Mouse (Mus musculus) MN1 (cell line): ENCODE data around the gene Zcchc24.

Source experiments
- DNase-seq: peaks from one replicate; pipeline ENCODE4 v3.0.0-alpha.2; 2016; ENCODE audit warnings: low spot score

The Zcchc24 gene

GRCm38 (mm10) chr14:25718471-25718870, 50.4 kb downstream of the Zcchc24 start:
- DNase-seq = no peak

DNA sequence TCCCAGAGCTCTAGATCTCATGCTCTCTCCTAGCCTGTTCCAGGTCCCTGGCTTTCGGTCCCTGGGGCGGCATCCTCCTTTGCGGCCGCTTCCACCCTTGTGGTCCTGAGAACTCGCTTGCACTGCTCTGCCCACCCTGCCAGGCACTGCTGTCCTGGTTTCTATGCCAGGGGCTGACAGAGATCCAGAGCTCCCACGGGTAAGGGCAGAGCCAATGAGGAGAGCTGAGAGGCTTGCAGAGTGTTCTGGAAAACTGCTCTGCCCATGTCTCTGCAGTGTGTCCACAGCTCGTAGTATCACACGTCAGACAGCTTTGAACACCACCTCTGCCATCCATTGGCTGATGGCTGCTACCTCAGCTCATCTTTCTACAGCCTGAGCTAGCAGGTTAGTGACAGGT, 51.1 kb downstream of the Zcchc24 start:
- DNase-seq = no peak

DNA sequence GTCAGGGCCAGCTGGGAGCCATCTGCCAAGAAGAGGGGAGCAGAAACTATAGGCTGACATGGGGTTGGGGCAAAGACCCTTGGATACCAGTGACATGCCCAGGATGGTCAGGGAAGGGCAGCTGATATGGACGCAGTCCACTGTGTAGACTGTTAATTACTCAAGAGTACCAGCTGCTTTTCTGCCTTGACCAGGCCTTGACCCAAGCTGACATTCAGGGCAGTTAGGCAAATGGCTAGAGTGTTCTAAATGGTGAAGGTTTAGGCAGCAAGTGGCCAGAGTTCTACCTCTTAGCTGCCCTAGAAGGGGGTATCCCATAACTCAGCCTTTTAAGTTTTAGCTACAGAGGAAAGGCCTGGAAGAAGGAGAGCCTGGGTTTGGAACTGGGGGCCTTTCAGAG, 52.3 kb downstream of the Zcchc24 start:
- no peak for DNase-seq

GRCm38 (mm10) chr14:25713443-25713842, 55.4 kb downstream of the Zcchc24 start:
- peak; percentile 69 for DNase-seq

DNA sequence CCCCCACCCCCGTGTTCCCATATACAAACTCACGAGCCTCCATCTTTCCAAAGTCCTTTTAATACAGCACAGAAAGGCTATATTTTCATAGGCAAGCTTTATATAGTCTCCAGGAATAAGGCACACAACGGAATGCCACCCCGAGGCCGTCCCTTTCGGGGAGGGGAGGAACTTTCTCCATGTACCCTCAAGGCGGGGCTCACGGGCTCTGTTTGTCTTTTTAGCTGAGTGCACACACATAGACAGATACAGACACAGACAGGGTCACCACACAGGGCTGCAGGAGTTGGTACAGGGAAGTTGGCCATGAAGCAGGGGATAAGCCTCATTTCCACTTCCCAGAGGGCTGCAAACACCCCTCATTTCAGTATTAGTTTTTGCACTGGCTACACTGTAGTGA, 57.2 kb downstream of the Zcchc24 start:
- no peak for DNase-seq

DNA sequence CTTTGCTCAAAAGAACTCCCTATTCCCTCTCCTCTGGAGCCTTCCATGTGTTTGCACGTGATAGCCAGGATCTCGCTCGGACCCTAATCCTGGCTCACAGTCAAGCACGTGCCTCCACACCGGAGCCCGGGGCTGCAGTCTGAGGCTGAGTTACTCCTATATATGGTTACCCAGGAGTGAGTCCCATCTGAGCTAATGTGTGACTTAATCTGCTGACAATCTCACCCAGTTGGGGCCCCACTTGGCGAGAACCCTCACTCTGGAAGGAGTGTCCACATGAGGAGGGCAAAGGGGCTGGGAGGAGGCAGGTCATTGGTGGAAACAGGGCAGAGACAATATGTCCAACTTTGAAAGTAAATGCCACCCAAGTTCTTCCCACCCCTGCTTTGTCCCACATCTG, 57.7 kb downstream of the Zcchc24 start:
- DNase-seq = no peak

- no peak for DNase-seq
Observed at GRCm38 (mm10) chr14:25710681-25711080, 58.2 kb downstream of the Zcchc24 start.

GRCm38 (mm10) chr14:25710073-25710472, 58.8 kb downstream of the Zcchc24 start:
- peak; percentile 42 for DNase-seq

DNA sequence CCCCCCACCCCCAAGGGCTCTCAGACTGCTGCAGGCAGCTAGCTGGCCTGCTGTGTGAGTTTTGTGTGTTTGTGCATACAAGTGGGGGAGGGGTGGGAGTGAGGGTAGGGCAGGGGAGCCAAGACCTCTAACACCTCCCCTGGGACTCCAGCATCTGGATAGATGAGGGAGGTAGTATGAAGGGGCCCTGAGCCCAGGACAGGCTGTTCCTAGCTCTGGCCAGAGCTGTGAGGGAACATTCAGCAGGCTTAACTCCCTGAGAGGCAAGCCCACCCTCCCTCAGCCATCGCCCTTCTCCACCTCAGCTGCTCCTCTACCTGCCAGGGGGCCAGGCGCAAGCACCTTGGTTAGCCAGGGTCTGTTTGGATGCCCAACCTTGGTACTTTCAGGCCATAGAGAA, 59.9 kb downstream of the Zcchc24 start:
- no peak for DNase-seq

DNA sequence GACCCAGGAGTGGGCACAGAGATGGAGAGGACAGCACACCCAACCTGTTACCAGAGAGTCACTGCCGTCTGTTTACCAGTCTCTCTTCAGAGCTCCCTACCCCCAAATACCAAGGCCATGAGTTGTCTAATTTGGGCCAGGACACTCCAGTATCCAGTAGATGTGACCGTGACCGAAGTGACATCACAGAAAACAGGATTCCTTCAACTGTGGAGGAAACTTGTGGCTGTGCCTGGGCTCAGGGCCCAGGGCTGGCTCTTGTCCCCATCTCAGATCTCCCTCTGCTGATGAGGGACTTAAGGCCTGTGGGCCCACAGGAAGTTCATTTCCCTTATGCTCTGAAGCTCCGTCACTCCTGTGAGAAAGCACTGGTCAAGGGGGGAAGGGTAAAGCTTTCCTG, 60.4 kb downstream of the Zcchc24 start:
- no peak for DNase-seq

GRCm38 (mm10) chr14:25707691-25708181, 61.1 kb downstream of the Zcchc24 start:
- peak; percentile 59 for DNase-seq

GRCm38 (mm10) chr14:25701986-25702385, 66.9 kb downstream of the Zcchc24 start:
- DNase-seq = peak; percentile 62

DNA sequence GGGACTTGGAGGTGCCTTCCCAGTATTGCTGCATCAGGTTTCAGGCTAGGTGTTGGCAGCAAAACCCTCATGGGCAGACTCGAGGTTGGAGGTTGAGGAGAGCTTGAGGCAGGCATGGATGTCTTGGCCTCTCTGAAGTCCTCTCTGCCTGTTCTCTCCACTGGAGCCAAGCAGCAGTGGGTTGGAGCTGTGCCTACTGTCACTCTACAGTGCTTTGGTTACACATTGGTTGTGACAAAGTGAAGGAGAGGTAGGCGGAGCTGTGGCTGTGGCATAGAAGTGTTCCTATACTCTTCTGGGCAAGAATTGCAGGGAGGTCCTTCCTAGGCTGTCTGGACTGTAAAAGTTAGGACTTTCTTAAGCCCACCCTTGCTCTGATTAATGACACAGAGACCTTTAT, 72.5 kb downstream of the Zcchc24 start:
- DNase-seq = no peak

DNA sequence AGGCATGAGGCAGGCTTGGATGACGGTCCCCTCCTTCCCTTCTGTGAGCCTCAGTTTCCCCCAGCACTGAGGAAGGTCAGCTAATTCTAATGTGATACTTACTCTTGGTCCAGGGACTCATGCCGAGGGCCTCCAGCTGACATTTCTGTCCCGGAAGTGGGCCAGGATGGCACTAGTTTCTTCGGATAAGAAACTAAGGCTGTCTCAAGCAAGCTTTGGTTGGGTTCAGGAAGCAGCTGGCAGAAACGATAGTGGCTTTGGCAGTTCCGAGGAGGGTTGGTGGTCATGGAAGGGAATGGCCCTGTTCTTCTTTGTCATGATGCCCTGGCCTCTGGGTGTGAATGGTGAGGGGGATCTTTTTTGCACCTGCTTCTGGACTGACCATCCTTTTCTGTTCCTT, 73.8 kb downstream of the Zcchc24 start:
- DNase-seq = no peak

- peak; percentile 28 for DNase-seq
Observed at GRCm38 (mm10) chr14:25694569-25694897, 74.3 kb downstream of the Zcchc24 start.

GRCm38 (mm10) chr14:25693888-25694568, 74.8 kb downstream of the Zcchc24 start, which contains the start of gene Ppif:
TSS of gene Ppif (plus strand) at chr14:25694154.
- peak; percentile 96 for DNase-seq

DNA sequence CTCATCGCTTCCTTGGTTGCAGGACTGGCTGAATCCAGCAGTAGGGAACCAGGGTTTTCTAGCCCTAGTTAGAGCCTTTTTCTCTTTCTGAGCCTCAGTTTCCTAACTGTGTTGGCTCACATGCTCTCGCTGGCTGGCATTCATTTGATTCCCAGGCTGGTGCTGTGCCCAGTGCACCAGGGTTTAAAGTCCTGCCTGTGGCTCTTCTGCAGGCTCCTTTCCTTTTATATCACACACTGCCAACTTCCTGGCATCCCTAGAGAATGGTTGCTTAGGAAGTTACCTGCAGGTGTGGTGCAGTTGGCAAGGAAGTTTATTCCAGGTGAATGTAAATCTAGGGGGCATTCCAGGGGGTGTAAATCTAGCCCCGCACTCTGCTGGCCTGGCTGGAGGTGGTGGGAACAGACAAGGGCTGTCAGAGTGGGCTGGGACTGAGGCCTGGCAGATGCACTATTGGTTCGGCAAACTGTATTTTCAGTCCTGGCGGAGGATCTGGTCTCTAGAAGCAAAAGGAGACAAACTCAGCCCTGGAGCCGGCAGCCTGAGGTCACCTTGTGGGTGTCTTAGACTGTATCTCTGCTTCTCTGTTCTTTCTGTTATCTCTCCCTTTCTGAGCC, 75.5 kb downstream of the Zcchc24 start:
- no peak for DNase-seq

GRCm38 (mm10) chr14:25686983-25687901, 81.6 kb downstream of the Zcchc24 start:
- no peak for DNase-seq

DNA sequence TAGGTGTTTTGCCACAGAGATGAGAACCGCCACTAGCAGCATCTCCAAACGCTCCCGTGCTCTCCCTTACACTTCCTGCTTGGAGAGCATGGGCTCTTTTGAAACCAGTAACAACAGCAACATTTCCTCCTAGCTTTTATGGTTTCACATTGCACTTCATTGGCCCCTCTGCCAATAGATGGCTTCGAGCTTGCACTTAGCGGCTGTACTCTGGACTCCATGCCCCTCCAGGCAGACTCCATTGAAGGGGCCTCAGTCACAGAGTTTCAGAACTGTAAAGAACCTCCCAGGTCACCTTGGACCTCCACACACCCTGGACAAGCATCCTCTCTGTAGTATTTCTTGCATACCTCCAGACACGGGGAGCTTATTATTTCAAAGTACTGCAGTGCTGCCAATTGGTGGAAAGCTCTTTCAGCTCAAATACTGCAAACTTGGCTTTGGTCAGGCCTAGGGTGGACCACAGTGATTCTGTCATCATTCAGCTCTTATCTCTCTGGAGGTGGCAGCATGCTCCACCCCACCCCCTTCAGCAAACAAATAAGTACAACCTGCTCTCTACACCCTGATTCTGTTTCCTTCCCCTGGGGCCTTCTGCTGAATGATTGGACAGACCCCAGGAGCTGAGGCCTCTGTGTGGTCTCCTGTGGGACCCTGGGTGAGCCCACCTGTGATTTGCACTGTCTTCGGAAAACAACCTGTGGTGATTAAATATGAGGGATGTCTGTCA, 82.5 kb downstream of the Zcchc24 start:
- DNase-seq = no peak

DNA sequence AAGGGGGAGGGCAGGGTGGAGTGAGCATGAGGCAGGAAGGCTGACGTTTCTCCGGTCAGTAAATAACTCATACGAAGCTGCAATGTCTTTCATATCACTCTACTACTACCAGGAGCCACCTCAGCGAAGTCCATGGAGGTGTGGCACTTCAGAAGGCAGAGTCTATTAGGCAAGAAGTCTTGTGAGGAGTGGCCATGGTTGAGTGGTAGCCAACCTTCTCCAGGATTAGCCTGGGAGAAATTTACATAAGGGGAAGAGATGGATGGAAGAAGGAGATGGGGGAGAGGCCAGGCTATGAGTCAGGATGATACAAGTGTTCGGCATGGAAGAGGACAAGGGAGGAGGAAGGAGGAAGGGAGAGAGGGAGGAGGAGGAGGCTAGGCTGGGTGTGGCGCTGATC, 86.8 kb downstream of the Zcchc24 start:
- DNase-seq = no peak

GRCm38 (mm10) chr14:25679625-25680024, 89.2 kb downstream of the Zcchc24 start:
- DNase-seq = no peak

- DNase-seq = no peak
Observed at GRCm38 (mm10) chr14:25667587-25667986, 101.3 kb downstream of the Zcchc24 start.
